Mouse (Mus musculus) midbrain, embryonic 14.5 days (tissue): ENCODE data around the gene 4930455H04Rik. TPM values are rescaled to one million over a fixed set of nuclear protein-coding genes. Genes with fewer than 3 reads are reported as not detected.

ENCODE experiments used
- ATAC-seq: fragments of 200-750 bp; cut with Nextera tagmentation; 2 replicates; pipeline ENCODE4 v1.8.0; 2017; ENCODE audit warnings: moderate number of reproducible peaks, moderate library complexity; ENCODE audit not compliant: low FRiP score, low TSS enrichment
- DNase-seq: peaks from one replicate; pipeline ENCODE4 v3.0.0-alpha.2; 2015
- H3K27ac ChIP-seq: fragments of 300-500 bp; sonication (generic); replicated peaks from 2 replicates; pipeline ENCODE4 v1.5.1; 2014; ENCODE audit warnings: mild to moderate bottlenecking, low read depth, low read length, moderate library complexity
- H3K27me3 ChIP-seq: fragments of 300-500 bp; sonication (generic); 2 replicates; pipeline ENCODE4 v1.6.1; 2014; ENCODE audit warnings: low read length, control low read depth, mixed read lengths; ENCODE audit not compliant: control insufficient read depth, insufficient read depth
- H3K36me3 ChIP-seq: fragments of 300-500 bp; sonication (generic); 2 replicates; pipeline ENCODE4 v1.6.1; 2014; ENCODE audit warnings: low read length, control low read depth; ENCODE audit not compliant: control insufficient read depth, insufficient read depth
- H3K4me1 ChIP-seq: fragments of 300-500 bp; sonication (generic); 2 replicates; pipeline ENCODE4 v1.6.1; 2014; ENCODE audit warnings: mild to moderate bottlenecking, antibody characterized with exemption, low read length, control low read depth; ENCODE audit not compliant: control insufficient read depth, insufficient read depth
- H3K4me2 ChIP-seq: fragments of 300-500 bp; sonication (generic); 2 replicates; pipeline ENCODE4 v1.6.1; 2014; ENCODE audit warnings: mild to moderate bottlenecking, low read length, moderate library complexity
- H3K4me3 ChIP-seq: fragments of 300-500 bp; sonication (generic); replicated peaks from 2 replicates; pipeline ENCODE4 v1.5.1; 2014; ENCODE audit warnings: low read depth, low read length
- H3K9ac ChIP-seq: fragments of 300-500 bp; sonication (generic); replicated peaks from 2 replicates; pipeline ENCODE4 v1.6.1; 2014; ENCODE audit warnings: mild to moderate bottlenecking, low read length, moderate library complexity
- H3K9me3 ChIP-seq: fragments of 300-500 bp; sonication (generic); 2 replicates; pipeline ENCODE4 v1.6.1; 2016; ENCODE audit warnings: low read length, control low read depth, mixed read lengths; ENCODE audit not compliant: control insufficient read depth
- WGBS: fragments of 180-500 bp; shearing (Covaris S2); extraction: QIAGEN DNeasy Blood & Tissue Kit; methylation state at CpG from one replicate; pipeline ENCODE4 v1.1.7; 2014; 5-methylcytosine and 5-hydroxymethylcytosine counted together
- polyA plus RNA-seq: library from polyadenylated mRNA; unstranded; fragments of >200 nt; fragmentation: Nextera tagmentation; extraction: Ambion mirVana; gene quantifications from 2 replicates; pipeline ENCODE4 v1.2.1, GENCODE M21; 2014

The 4930455H04Rik gene
- polyA plus RNA-seq, result not detected in 2 replicates

DNA sequence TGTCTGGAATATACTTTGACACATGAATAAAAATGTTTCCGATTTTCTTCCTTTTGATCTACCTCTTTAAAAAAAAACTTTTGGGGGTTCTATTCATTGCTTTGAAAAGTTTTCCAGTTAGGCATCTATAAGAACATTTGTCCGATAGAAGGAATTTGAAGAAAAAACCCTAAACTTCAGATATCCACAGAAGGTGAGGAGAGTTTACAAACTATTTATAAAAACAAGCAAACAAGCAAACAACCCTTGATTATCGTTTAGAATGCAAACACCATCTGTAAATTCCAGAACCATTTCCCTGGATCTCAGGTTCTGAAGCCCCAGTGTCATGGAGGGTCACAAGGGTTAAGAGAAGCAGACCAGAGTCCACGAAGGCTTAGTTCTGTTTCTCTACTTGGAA is at the start of gene 4930455H04Rik:
TSS of gene 4930455H04Rik (plus strand) at position 301 of the 400 bp plus-strand sequence.
- 71% methylated on average over 4 of the region's 4 CpGs for WGBS
- DNase-seq (no peak), ATAC-seq (no peak)
- peak within 1 kb of the TSS; percentile 38 for H3K4me3 ChIP-seq
- H3K4me2 ChIP-seq, result peak within 1 kb of the TSS; percentile 62
- peak within 1 kb of the TSS; percentile 52 for H3K9ac ChIP-seq
- no peaks in the 10 kb centered on the region for H3K9me3 ChIP-seq
- H3K27ac ChIP-seq, result peak within 1 kb of the TSS; percentile 80
- H3K36me3 ChIP-seq, result no peaks in the 10 kb centered on the region
- H3K4me1 ChIP-seq, result peaks cover 17% of the 10 kb centered on the region
- H3K27me3 ChIP-seq, result no peaks in the 10 kb centered on the region

DNA sequence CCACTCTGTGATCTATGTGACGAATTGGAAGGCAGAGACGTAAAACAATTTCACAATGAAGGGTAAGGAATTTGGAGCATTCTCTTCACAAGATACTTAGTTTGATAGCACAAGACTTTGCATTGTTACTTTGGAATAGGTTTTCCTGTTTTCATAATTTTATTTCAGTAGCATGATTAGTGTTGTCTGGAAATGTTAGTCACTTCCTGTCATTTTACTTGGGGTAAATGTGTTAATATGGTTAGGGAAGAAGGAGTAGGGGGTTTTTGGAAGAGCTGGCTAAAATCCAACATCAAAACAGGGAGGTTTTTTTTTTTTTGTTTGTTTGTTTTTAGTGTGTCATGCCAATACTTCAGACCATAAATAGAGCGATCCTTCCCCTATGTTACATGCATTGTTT is 46.5 kb upstream of the 4930455H04Rik start:
- H3K4me3 ChIP-seq, result no peak overlapping the region
- no peaks in the 10 kb centered on the region for H3K4me1 ChIP-seq
- H3K9me3 ChIP-seq, result no peaks in the 10 kb centered on the region
- 86% methylated on average over 3 of the region's 3 CpGs for WGBS
- DNase-seq, result no peak
- H3K36me3 ChIP-seq, result 0 out of 2 replicates have a peak, but pooled peaks cover 4% of the 10 kb centered on the region
- H3K27ac ChIP-seq, result no peak overlapping the region
- no peak overlapping the region for H3K9ac ChIP-seq
- no peaks in the 10 kb centered on the region for H3K27me3 ChIP-seq
- no peak for ATAC-seq
- no peak overlapping the region for H3K4me2 ChIP-seq

DNA sequence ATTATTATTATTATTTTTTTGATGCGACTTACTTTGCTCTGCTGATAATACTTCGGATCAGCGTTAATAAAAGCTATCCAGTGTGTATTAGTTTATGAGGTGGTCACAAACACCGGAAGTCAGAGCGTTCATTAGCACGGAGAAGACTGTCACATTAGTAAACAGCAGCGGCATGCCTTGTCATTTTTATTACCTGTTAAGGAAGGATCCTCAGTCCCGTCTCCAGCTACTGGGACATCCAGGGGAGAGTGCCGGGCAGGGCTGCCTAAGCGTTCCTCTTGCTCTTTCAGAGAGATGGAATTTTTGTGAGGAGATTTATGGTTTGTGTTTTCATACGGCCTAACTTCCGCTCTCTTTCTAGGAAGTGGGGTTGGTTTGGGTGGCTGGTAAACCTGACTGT is 45.0 kb upstream of the 4930455H04Rik start:
- Histone ChIP-seq H3K27me3 (no peaks in the 10 kb centered on the region), H3K27ac (no peak overlapping the region), H3K9ac (no peak overlapping the region), H3K4me2 (no peak overlapping the region), H3K36me3 (0 out of 2 replicates have a peak, but pooled peaks cover 4% of the 10 kb centered on the region), H3K9me3 (no peaks in the 10 kb centered on the region), H3K4me3 (no peak overlapping the region), H3K4me1 (no peaks in the 10 kb centered on the region)
- DNase-seq (no peak), ATAC-seq (no peak)
- 95% methylated on average over 12 of the region's 12 CpGs for WGBS

DNA sequence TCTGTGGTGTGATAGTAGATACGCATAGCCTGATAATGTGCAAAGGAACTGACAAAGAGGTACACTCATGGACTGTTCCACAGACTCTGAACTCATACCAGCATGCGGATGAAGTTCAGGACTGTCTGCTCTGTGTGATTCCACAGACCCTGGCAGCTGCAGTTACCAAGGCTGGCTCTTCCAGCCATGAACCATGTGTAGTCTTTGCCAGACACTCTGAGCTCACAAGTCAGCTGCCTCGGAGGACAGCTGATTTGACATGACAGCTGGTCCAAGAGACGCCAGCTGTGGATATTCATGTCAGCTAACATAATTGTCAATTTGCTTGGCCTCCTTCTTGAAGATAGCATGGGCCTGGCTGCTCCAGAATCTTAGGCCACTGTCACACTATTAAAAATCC is 39.1 kb upstream of the 4930455H04Rik start:
- Histone ChIP-seq H3K9me3 (no peaks in the 10 kb centered on the region), H3K4me2 (no peak overlapping the region), H3K36me3 (no peaks in the 10 kb centered on the region), H3K27ac (no peak overlapping the region), H3K27me3 (no peaks in the 10 kb centered on the region), H3K4me1 (no peaks in the 10 kb centered on the region), H3K4me3 (no peak overlapping the region), H3K9ac (no peak overlapping the region)
- 81% methylated on average over 4 of the region's 4 CpGs for WGBS
- ATAC-seq, result no peak
- DNase-seq, result no peak

DNA sequence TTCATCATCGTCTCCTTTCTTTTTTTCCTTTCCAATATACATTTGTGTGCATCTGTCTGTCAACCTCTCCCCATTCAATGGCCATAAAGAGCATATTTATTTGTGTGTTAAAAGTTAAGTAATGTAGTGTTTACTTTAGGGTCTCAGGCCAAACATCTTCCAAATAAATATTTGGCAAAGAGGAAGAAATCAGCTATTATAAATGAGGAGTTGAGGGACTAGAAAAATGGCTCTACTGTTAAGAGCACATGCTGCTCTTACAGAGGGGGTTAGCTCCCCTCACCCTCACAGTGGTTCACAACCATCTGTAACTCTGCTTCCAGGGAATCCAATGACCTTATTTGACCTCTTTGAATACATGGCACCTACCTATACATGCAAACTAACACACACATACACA is 34.9 kb upstream of the 4930455H04Rik start:
- no peak overlapping the region for H3K27ac ChIP-seq
- H3K4me3 ChIP-seq, result no peak overlapping the region
- H3K36me3 ChIP-seq, result no peaks in the 10 kb centered on the region
- DNase-seq (no peak), ATAC-seq (no peak)
- no peaks in the 10 kb centered on the region for H3K9me3 ChIP-seq
- H3K27me3 ChIP-seq, result no peaks in the 10 kb centered on the region
- no peaks in the 10 kb centered on the region for H3K4me1 ChIP-seq
- H3K4me2 ChIP-seq, result no peak overlapping the region
- no peak overlapping the region for H3K9ac ChIP-seq
- 95% methylated on average over 1 of the region's 1 CpGs for WGBS

DNA sequence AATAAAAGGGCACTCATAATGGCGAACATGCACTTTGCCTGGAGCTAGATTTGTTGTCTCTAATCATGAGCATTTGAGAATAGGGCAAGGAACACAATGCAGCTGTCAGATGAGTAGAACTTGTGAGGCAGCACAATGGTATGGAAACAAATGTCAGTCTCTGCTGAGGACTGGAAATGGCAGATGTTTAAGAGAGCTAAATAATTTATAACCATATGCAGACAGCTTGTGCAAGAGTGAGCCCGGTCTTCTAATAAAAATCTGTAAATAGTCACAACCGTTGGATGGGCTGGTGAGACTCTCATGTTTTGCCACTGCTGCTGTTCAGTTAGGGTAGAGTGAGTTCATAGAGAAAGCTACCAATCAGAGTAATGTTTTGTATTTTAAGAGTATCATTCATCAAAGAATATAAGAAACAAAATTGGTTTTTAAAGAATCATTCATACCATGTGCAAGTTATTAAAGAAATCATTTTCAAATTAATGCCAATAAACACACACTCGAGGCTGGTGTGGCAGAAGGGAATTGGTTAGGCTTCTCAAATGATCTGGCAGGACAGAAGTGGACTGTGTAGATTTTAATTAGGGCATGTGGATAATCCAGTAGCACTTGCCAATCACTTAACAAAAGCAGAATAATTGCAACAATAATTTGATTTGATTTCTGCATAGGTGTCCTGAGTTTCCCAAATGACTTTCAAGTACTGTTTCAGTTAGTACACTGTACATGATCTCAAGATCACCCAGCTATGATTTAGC is 31.0 kb upstream of the 4930455H04Rik start:
- Histone ChIP-seq H3K9ac (no peak overlapping the region), H3K9me3 (no peaks in the 10 kb centered on the region), H3K4me3 (no peak overlapping the region), H3K27ac (no peak overlapping the region), H3K36me3 (no peaks in the 10 kb centered on the region), H3K4me2 (no peak overlapping the region), H3K27me3 (no peaks in the 10 kb centered on the region), H3K4me1 (no peaks in the 10 kb centered on the region)
- ATAC-seq (peak; percentile 53; the same call in 1 of the 2 replicates), DNase-seq (peak; percentile 19)
- 50% methylated on average over 4 of the region's 4 CpGs for WGBS

DNA sequence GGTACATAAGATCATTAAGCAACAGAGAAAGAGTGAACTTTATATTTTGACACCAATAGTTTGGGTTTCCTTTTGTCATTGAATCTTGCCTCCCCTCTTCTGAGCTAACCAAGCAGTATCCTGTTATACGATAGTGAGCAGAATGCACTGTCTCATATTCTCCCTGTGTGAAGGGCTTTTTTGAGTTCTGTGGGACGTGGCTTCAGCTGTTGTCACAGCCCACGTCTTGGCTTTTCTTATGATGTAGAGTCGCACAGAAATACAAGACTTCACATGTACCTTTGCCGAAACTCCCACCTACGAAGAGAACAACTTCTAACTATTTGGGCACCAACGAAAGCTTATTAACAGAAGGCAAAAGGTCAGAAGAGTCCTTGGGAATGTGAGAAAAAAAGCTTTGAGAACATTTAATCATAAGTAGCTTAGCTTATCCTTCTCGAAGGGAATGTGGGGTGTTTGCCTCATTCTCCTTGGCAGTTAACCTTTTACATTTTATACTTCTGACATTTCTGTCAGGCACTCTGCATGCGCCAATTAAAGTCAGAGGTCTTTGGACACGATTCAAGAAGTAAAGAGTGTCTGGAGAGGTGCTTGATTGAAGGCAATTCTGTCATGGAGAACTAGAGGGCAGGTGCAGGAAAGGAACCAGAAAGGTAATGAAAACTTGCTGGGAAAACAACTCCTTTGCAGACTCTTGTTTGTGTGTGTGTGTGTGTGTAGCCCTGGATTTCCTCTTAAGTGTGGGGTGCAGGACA is 27.1 kb upstream of the 4930455H04Rik start:
- no peak overlapping the region for H3K4me2 ChIP-seq
- H3K27ac ChIP-seq, result no peak overlapping the region
- no peak overlapping the region for H3K9ac ChIP-seq
- H3K9me3 ChIP-seq, result no peaks in the 10 kb centered on the region
- WGBS, result 80% methylated on average over 10 of the region's 10 CpGs
- no peak overlapping the region for H3K4me3 ChIP-seq
- DNase-seq, result no peak
- ATAC-seq, result no peak
- no peaks in the 10 kb centered on the region for H3K4me1 ChIP-seq
- no peaks in the 10 kb centered on the region for H3K36me3 ChIP-seq
- H3K27me3 ChIP-seq, result no peaks in the 10 kb centered on the region

DNA sequence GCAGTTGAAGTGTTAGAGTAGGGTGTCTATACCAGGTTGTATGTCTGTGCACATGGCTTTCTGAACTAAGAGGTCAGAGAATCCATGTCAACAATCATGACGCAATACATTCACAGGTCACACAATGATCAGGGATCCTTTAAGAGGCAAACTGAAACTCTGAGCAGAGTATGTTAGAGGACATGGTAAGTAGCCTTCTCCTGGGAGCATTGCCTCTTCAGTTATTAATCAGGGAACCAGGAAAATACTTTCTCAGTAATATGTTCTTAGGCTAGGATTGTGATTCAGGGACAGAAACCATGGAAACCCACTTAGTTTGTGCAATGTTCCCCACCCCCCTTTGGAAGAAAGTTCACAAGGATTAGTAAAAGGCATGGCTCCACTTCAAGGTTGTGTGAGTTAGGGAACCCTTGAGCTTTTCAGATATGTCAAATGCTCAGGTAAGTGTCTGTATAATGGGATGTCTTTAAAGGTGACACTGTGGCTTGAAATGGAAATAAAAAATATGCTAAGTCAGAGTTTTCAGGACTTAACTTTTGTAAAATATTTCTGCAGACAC is 26.4 kb upstream of the 4930455H04Rik start:
- 94% methylated on average over 1 of the region's 1 CpGs for WGBS
- DNase-seq, result no peak
- no peaks in the 10 kb centered on the region for H3K9me3 ChIP-seq
- H3K27ac ChIP-seq, result no peak overlapping the region
- ATAC-seq, result no peak
- H3K36me3 ChIP-seq, result no peaks in the 10 kb centered on the region
- H3K4me3 ChIP-seq, result no peak overlapping the region
- no peaks in the 10 kb centered on the region for H3K27me3 ChIP-seq
- no peak overlapping the region for H3K4me2 ChIP-seq
- no peaks in the 10 kb centered on the region for H3K4me1 ChIP-seq
- no peak overlapping the region for H3K9ac ChIP-seq
